Mouse (Mus musculus): ENCODE measurements around the gene Serf2.

Serf2 gene

DNA sequence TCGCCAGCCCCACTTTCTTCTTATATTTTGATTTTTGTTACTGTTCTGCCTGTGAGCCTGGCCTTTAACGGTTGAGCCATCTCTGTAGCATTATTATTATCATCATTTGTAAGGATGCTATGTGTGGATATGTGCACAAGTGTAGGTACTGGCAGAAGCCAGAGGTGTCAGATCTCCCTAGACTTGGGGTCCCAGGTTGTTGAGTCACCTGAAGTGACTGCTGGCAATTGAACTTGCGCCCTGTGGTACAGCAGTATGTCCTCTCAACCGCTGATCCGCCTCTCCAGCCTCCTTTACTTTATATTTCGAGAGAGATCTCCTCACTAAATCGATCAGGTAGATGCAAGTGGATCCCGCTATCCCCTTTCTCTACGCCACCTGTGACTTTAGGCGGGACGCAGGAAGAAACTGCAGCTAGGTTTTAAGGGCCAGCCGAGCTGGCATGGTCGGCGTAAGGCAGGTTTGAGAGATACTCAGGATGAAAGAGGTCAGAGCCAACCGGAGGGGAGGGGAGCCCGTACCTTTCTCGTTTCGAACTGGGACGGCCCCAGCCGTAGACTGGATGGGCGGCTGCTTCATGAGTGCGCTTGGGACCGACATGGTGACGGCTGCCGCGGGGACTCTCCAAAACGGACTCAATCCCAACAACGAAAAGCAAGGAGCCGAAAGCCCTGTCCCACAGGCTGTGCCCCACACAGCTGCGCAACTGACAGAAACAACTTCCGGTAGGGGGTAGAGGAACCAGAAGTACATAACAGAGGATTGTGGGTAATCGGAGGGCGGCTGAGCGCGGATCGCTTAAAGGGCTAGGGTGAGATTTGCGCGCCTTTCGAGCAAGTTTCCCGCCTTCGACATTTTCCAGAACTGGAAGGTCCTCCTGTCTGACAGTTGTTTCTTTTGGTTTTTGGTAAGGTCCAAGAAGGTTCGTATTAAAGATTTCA lies 57.2 kb downstream of the Serf2 start, which contains the start of the genes Mfap1a and Wdr76:
Mfap1a (minus strand) TSS at position 724 of the 941 bp plus-strand sequence.
Wdr76 (plus strand) TSS at position 782 of the 941 bp plus-strand sequence.
- DNase-seq (ENCODE audit: low spot score): peak; percentile 63

DNA sequence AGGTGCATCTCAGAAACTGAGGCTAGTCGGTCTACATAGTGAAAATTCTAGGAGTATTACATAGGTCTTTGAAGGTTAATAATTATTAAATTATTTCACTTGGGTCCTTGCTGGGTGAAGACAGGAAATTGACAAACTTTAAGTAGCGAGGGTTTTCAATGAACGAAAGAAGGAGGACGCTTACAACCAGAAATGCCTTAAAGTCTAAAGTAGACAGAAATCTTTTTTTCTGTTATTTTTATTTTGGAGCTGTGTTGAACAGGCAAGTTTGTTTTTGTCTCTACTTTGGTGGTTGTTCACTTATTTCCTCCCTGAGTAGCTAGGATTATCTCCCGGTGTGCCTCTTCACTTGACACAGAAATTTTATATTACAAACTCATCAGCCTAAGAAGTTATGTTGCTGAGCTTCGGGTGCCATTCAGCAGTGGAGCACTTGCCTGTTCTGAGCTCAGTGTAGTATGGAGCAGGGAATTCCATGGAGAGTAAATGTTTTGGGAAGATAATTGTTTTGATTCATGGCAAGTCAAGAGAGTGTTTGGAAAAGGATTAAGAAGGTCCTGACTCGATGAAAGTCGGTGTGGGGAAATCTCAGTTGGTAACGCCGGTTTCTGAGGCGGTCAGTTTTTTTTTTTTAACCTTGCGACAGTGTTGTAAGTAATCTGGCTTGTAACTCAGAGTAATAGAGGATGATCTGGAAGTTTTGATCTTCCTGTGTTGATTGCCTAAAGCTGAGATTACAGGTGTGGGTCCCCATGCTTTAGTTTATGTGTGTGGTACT lies 58.4 kb downstream of the Serf2 start:
- no peak for DNase-seq (ENCODE audit: low spot score)
